23 mouse cellular contexts compared by ENCODE assay signal in the genomic region with DNA sequence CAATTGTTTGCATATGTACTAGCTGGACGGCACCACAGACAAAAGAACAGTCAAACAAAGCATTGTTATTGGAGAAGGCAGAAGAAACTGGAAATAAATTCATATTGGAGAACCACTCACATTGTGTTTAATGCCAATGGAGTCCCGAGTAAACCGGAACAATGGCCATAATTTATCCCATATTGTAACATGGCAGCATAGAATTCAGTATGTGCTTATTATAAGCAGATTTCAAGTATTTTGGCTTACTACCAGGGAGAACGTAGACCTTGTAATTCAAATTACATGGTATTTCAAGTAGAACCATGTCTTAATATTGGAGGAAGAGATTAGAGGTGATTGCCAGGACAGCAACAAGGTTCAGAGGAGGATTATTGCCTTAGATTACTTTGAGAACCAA.
"Had no signal": no experiment of that assay in that cellular context is flagged by ENCODE, and none has a peak within 500 bp of the region (broad histone marks: within the 10 kb centered on the region; RNA-seq: fewer than 3 reads in every experiment).

No protein-coding gene starts in this region.

- H3K27ac ChIP-seq: heart, adult 2 months; heart, embryonic 13.5 days; heart, embryonic 15.5 days; hindbrain, embryonic 13.5 days; hindbrain, embryonic 15.5 days; hindbrain, postnatal 0 days; kidney, embryonic 15.5 days; kidney, postnatal 0 days; left cerebral cortex, adult 2 months; limb, embryonic 13.5 days; liver, embryonic 13.5 days; liver, embryonic 15.5 days had no signal

- H3K4me3 ChIP-seq: heart, adult 2 months; heart, embryonic 13.5 days; heart, embryonic 15.5 days; hindbrain, embryonic 13.5 days; hindbrain, embryonic 15.5 days; kidney, embryonic 15.5 days; left cerebral cortex, adult 2 months; limb, embryonic 13.5 days; liver, embryonic 13.5 days; liver, embryonic 15.5 days had no signal

- H3K9ac ChIP-seq: heart, embryonic 13.5 days; heart, embryonic 15.5 days; hindbrain, embryonic 13.5 days; hindbrain, embryonic 15.5 days; kidney, embryonic 15.5 days; limb, embryonic 13.5 days; liver, embryonic 13.5 days; liver, embryonic 15.5 days had no signal

- H3K36me3 ChIP-seq: heart, embryonic 13.5 days; heart, embryonic 15.5 days; hindbrain, embryonic 13.5 days; hindbrain, embryonic 15.5 days; kidney, embryonic 15.5 days; limb, embryonic 13.5 days; liver, embryonic 13.5 days; liver, embryonic 15.5 days had no signal

- H3K9me3 ChIP-seq: heart, embryonic 15.5 days; hindbrain, embryonic 13.5 days; hindbrain, embryonic 15.5 days; kidney, embryonic 15.5 days; limb, embryonic 13.5 days; liver, embryonic 13.5 days; liver, embryonic 15.5 days had no signal

- ATAC-seq: hindbrain, postnatal 0 days; intestine, embryonic 16.5 days had no signal

- H3K27me3 ChIP-seq: heart, embryonic 13.5 days; heart, embryonic 15.5 days; hindbrain, embryonic 13.5 days; hindbrain, embryonic 15.5 days; kidney, embryonic 15.5 days; limb, embryonic 13.5 days; liver, embryonic 13.5 days; liver, embryonic 15.5 days had no signal

- DNase-seq: gastrocnemius, postnatal 14 days; gastrocnemius, postnatal 36 days; heart, adult 2 months; heart, postnatal 36 days; kidney, adult 11 months; kidney, adult 2 months; kidney, adult 9 months; kidney, postnatal 14 days; liver; liver, embryonic 13.5 days had no signal

- H3K4me1 ChIP-seq: heart, embryonic 13.5 days; heart, embryonic 15.5 days; hindbrain, embryonic 13.5 days; hindbrain, embryonic 15.5 days; kidney, embryonic 15.5 days; limb, embryonic 13.5 days; liver, embryonic 13.5 days; liver, embryonic 15.5 days had no signal

- H3K4me2 ChIP-seq: heart, embryonic 11.5 days; heart, embryonic 13.5 days; heart, embryonic 15.5 days; hindbrain, embryonic 13.5 days; hindbrain, embryonic 15.5 days; kidney, embryonic 15.5 days; limb, embryonic 13.5 days; liver, embryonic 11.5 days; liver, embryonic 13.5 days; liver, embryonic 15.5 days had no signal
